Mouse (Mus musculus): ENCODE data around the gene A230072I06Rik.

GRCm38 (mm10) chr8:12323238-12323637 lies 44.6 kb downstream of the A230072I06Rik start:
- TF ChIP-seq GATA1 (IDR thresholded peaks at IDR 0.05; ENCODE audit: borderline replicate concordance, low read length) (no peak), GATA2 (IDR thresholded peaks at IDR 0.05; ENCODE audit: borderline replicate concordance, low read depth, low read length) (no peak), CTCF (IDR thresholded peaks at IDR 0.05; ENCODE audit: low read depth, low read length) (no peak), TAL1 (conservative IDR thresholded peaks at IDR 0.05; ENCODE audit: low read depth, low read length) (no peak)

All from G1E (cell line).